Mouse (Mus musculus) gastrocnemius, adult 18-20 months (tissue): ENCODE results near the gene Henmt1. TPM values are rescaled to one million over a fixed set of nuclear protein-coding genes. Genes with fewer than 3 reads are reported as not detected.
A peak's percentile ranks its signal among the peaks of the same experiment; 100 is the strongest.

Experiments
- DNase-seq: peaks from one replicate; pipeline ENCODE4 v3.0.0; 2021; ENCODE audit warnings: low spot score
- total RNA-seq, 2 experiments: library from RNA; stranded (reverse); gene quantifications; 2 replicates each; pipeline ENCODE4 v1.2.3; 2021

Henmt1 gene
- total RNA-seq, 2 experiments from 2014 or later = not detected

DNA sequence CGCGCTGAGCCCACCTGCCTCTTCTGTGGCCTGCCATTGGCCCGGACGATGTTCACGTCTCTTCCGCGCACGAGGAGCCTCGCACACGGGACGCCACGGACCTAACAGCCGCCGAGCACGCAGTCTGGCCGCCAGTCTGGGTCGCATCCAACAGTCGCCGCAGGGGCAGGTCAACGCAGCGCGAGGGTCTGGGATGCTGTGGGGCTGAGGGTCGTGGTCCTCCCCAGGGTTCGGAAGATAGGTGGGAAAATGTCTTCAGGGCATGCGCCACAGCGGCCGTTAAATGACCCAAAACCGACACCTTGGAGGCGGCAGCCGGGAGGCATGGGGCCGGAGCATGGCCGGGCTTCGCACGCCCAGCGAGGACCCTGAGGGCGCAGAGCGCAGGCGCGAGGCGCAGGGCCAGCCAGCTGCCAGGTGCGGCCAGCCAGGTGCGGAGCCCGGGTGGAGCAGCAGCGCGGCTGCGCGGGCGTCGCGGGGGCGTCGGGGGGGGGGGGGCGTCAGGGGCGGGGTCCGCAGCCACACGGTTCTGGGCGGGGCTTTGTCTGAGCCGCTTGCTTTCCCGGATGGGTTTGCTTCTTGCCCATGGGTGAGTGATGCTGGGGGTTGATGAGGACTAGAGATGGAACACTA, 444 bp downstream of the Henmt1 start, which contains the start of gene Gm9857:
Gene Gm9857, minus strand, starts transcription at position 445 of the 633 bp plus-strand sequence.
- DNase-seq = no peak

DNA sequence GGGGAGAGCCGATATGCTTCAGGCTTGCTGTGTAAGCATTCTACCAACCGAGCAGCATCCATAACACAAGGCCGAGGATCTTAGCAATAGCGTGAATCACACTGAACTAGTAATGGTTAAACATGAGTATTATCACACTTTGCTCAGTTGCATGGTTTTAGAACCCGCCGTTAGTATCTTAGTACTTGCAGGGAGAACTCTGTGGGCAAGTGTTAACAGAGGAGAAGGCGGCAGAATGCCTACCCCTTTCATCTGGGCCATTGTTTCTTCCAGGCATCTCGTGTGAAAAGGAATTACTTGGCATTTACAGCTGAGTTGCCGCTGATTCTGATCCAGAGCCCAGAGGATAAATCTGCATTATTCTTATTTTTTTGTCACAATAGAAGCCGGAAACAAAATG, 1.3 kb downstream of the Henmt1 start:
- DNase-seq = no peak

- no peak for DNase-seq
These were observed 18.3 kb downstream of the Henmt1 start for GRCm38 (mm10) chr3:108957976-108958375.

DNA sequence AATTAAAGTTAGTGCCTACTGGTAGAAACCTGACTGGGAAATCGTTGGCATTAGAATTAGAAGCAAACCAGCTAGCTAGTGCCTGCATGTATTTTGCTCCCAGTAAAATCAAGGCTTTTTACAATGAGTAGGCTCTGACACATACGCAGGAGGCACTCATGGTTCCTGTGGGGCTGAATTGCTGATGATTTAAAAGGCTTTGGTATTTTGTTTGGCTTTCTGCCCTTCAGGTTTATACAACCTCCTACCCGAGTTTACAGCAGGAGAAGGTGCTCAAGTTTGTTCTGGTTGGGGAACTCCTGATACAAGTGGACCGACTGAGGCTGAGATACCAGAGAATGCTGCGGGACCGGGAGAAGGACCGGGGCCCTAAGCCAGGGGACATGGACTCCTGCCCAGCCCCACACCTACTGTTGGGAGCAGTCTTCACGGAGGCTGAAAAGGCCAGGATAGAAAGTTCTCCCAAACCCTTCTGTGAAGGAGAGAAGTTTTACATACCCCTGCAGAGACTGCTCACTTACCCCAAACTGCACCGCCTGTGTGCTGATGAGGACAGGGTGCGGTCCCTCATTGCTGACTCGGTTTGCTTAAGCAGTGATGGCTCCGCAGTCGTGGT, 20.1 kb downstream of the Henmt1 start:
- DNase-seq = no peak

DNA sequence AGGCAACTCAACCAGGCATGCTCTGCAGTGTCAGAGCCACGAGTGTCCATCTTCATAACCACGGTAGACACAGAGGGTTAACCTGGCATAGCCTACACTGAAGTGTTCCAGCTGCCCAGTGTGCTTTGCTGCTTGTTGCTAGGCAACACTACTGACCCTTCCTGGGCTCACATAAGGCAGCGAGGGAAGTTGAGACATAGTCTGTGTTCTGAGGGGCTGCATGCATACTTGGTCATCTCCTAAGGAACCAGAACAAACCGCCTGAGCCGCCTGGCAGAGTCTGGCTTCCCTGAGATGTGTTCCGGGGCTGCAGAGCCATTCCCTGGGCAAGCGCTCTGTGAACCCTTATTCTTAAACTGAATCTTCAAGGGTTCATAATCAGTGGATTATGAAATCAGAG, 21.6 kb downstream of the Henmt1 start:
- no peak for DNase-seq

DNA sequence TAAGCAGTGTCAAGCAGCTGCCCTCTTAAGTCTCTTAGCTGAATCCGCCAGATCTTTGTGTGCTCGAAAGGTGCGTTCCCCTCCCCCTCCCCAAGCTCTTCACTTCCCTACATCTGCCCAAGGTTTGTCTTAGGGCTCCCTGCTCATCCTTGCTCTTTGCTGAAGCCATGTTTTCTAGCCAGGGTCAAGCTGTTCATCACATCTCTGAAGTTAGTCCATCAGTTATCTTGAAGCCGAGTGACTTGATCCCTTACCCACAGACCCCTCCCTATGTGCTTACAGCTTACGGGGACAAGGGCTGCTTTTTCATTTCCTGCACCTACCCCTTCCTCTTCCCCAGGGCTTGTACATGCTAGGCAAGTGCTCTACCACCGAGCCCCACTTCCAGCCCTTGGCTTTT, 22.0 kb downstream of the Henmt1 start:
- no peak for DNase-seq

GRCm38 (mm10) chr3:108963278-108963677, 23.6 kb downstream of the Henmt1 start:
- DNase-seq = no peak

- DNase-seq = no peak
These were observed 24.1 kb downstream of the Henmt1 start for GRCm38 (mm10) chr3:108963776-108964175.

- DNase-seq = no peak
These were observed 24.8 kb downstream of the Henmt1 start for GRCm38 (mm10) chr3:108964361-108965044.

DNA sequence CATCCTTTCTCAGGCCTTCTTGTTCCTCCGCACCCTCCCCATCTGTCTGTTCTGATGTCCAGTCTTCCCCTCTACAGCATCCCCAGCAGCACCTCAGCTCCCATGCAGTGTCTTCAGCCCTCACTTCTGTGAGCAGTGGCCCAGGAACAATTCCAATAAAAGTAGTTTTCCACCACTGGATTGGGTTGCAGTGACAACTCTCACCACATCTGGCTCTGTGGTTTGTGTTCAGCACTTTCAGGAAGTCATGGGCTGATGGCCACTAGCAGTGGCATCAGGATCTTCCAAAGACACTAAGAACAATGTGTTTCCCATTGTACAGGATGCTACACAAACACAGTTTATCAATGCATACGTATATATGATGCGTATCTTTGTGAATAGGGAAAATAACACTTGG, 26.4 kb downstream of the Henmt1 start:
- DNase-seq = no peak

DNA sequence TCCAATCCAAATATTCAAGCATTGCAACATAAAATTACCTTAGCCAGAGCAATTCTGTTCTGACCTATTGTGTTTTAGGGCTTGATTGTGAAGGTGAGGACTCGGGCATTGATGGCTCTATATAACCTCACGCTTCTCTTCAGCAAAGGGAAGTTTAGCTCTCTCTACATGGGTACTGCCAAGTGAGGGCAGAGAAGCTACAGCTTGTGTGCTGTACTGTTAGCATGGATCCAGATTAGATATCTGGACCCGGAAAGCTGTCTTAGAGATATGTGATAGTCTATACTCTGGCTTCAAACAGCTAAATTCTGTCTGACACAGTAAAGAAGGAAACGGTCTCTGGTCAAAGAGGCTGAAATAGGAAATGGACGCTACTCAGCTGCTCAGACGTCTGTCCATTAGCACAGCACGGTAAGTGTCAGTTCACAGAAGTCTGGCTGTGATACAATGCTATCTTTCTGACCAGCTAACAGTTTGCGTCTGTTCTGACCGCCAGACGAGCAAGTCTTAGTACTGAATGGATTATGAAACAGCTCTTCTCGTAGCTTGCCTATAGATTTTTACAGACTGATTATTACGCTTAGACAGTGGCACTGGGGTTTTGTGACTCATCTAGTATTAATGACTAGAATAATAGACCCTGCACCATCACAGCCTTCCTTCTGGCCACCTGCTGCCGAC, 34.4 kb downstream of the Henmt1 start:
- DNase-seq = no peak

DNA sequence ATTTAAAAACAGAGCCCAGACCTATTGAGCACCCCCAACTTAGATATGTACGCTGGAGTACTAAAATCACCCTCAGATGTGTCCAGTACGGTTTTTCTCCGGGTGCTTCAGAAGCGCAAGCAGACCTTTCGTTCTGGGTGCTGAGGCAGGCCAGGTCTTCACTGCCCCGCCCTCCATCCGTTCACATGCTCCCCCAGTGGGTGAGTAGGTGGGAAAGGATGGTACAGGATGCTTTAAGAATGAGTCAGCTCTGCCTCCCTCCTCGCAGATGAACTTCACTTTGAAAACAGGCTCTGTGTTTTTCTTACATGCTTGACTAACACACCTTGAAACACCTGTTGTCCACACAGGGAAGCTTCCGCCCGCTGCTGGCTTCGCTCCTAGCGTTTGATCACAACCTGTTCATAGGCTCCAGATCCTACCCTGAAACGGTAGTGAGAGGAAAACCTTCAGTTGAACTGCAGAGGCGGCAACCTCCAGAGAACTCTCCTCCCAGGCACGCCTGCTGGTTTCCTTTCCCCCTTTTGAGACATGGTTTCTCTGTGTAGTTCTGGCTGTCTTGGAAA, 35.3 kb downstream of the Henmt1 start:
- DNase-seq = no peak

DNA sequence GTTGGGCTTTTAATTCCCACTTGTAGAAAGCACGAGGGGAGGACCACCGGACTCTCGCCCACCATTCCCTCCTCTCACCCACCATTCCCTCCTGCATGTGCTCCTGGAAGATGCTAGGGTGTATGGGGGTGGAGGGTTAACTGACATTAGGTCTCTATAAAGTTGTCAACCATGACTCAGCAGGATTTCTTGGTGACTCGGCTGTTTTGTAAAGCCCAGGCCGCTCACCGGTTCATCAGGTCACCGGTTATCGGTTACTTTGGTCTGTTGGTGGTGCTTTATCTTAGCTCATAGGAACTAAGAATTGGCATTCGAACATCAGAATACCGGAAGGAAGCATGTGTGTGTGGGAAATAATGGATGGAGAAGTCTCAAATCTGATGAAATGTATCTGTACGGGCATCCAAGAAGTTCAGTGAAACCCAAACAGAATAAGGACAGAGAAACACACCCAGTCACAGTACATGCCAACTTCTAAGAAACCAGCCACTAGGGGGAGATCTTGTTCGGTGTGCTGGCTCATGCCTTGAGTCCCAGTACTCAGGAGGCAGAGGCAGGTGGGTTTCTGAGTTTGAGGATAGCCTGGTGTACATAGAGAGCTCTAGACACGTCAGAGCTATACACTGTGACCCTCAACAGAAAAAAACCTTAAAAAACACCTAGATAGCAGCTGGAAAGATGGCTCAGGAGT, 37.8 kb downstream of the Henmt1 start:
- no peak for DNase-seq

DNA sequence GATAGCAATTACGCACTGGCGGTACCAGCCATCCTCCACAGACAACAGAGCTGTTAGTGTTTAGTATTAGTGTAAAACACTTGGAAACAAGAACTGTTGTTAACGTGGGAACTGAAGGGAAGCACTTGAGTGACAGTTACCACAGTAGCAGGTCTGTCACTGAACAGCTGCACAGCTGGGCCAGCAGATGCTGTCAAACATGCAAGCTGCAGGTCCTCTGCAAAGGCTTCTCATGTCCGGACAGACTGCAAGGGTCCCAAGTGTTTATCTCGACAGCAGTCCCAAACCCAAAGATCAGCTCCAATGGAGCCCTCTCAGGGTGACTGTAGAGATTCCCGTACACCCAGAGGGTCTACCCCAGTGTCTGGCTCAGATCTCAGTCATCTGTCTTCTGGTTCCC, 42.3 kb downstream of the Henmt1 start:
- no peak for DNase-seq

DNA sequence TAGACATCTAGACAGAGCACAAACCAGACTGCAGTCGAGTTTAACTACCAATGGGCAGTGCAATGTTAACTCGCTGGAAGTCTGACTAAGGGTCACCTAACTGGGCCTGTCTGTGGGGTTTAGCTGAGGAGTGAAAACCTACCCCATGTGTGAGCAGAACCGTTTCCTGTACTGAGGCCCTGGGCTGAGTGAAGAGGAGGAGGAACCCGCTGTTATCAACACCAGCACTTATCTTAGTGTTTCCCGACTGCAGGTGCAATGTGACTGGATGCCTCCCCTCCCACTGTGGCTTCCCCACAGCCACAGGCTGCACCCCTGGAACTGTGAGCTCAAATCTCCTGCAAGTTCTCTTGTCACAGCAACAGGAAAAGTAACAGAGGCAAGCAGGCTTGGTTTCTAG, 44.3 kb downstream of the Henmt1 start:
- DNase-seq = no peak

DNA sequence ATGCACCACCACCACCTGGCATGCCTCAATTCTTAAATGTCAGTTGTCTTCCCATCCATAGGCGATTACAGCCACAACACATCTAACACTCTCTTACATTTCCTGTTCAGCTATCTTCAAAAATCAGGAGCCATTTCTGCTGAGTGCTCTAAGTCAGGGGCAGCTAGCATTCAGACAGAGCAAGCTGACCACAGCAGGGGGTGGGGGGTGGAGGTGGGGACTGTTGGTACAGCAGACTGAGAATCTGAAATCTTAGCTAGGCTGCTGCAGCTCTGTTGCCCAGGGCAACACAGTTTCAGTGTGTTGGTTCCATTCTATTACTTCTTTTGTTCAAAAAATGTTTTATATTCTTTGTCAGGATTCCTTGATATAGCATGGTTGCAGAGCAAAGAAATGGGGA, 46.9 kb downstream of the Henmt1 start:
- no peak for DNase-seq

GRCm38 (mm10) chr3:108987009-108987659, 47.5 kb downstream of the Henmt1 start:
- no peak for DNase-seq

GRCm38 (mm10) chr3:108989971-108990548, 50.4 kb downstream of the Henmt1 start:
- DNase-seq = peak; percentile 42

GRCm38 (mm10) chr3:108994477-108994876, 54.8 kb downstream of the Henmt1 start:
- DNase-seq = no peak

- no peak for DNase-seq
These were observed 55.7 kb downstream of the Henmt1 start for GRCm38 (mm10) chr3:108995379-108995778.
